ENCODE assay signal across 8 mouse cellular contexts in genomic region chr2:165858453-165859384, GRCm38 (mm10). TPM values are rescaled to one million over a fixed set of nuclear protein-coding genes. Genes with fewer than 3 reads are reported as not detected.
DNase-seq lines count a peak whose midpoint lies in the region; ATAC-seq and TF ChIP-seq lines count a peak whose summit lies in the region.

No protein-coding gene starts in this region.

- H3K9me3 ChIP-seq in forebrain, postnatal 0 days (ENCODE audit: low read length) = no peaks in the 10 kb centered on the region
- H3K9me3 ChIP-seq in hindbrain, embryonic 16.5 days (ENCODE audit: control insufficient read depth, low read length) = no peaks in the 10 kb centered on the region
- no peaks in the 10 kb centered on the region for H3K9me3 ChIP-seq in megakaryocyte, embryonic 14.5 days

- peak; percentile 52 to 56 for DNase-seq in frontal cortex, postnatal 36 days (ENCODE audit: low spot score in 2 of 2)
- no peak for DNase-seq in frontal cortex, adult 2 months (ENCODE audit: extremely low spot score in 1 of 2, low spot score in 1 of 2)
- DNase-seq in forebrain, postnatal 0 days = peak; percentile 55
- DNase-seq in MN1 (ENCODE audit: low spot score) = no peak

- H3K9ac ChIP-seq in forebrain, postnatal 0 days = peak overlapping the region; percentile 53
- H3K9ac ChIP-seq in hindbrain, embryonic 16.5 days (ENCODE audit: low read depth, low read length) = peak overlapping the region; percentile 54

- no peak overlapping the region for H3K4me3 ChIP-seq in bone marrow, adult 2 months (replicated peaks; ENCODE audit: control insufficient read depth, low read depth, low read length)
- no peak overlapping the region for H3K4me3 ChIP-seq in forebrain, postnatal 0 days (ENCODE audit: low read depth, low read length)
- H3K4me3 ChIP-seq in hindbrain, embryonic 16.5 days (ENCODE audit: low read length) = peak overlapping the region; percentile 16; the same call in 1 of the 2 replicates
- peak overlapping the region; percentile 85 for H3K4me3 ChIP-seq in megakaryocyte, embryonic 14.5 days (replicated peaks)

- no peaks in the 10 kb centered on the region; the same call in 1 of the 2 replicates for H3K36me3 ChIP-seq in forebrain, postnatal 0 days (ENCODE audit: insufficient read depth)
- no peaks in the 10 kb centered on the region for H3K36me3 ChIP-seq in hindbrain, embryonic 16.5 days (ENCODE audit: control insufficient read depth, insufficient read depth, low read length)
- H3K36me3 ChIP-seq in megakaryocyte, embryonic 14.5 days (replicated peaks; ENCODE audit: low read length) = peaks cover 90% of the 10 kb centered on the region

- WGBS in bone marrow, adult 2 months = 30% methylated on average over 12 of the region's 12 CpGs
- 7% methylated on average over 12 of the region's 12 CpGs for WGBS in forebrain, postnatal 0 days
- WGBS in hindbrain, embryonic 16.5 days = 7% methylated on average over 12 of the region's 12 CpGs

- H3K27me3 ChIP-seq in forebrain, postnatal 0 days (ENCODE audit: insufficient read depth, low read length) = no peaks in the 10 kb centered on the region
- no peaks in the 10 kb centered on the region for H3K27me3 ChIP-seq in hindbrain, embryonic 16.5 days (replicated peaks; ENCODE audit: control insufficient read depth, insufficient read depth, low read length)
- H3K27me3 ChIP-seq in megakaryocyte, embryonic 14.5 days (replicated peaks) = no peaks in the 10 kb centered on the region

- H3K4me1 ChIP-seq in bone marrow, adult 2 months (ENCODE audit: control insufficient read depth, insufficient read depth, low read length) = peaks cover 15% of the 10 kb centered on the region
- peaks cover 31% of the 10 kb centered on the region for H3K4me1 ChIP-seq in forebrain, postnatal 0 days (ENCODE audit: insufficient read depth)
- H3K4me1 ChIP-seq in hindbrain, embryonic 16.5 days (ENCODE audit: control insufficient read depth, insufficient read depth, low read depth, low read length) = peaks cover 53% of the 10 kb centered on the region
- peaks cover 97% of the 10 kb centered on the region for H3K4me1 ChIP-seq in megakaryocyte, embryonic 14.5 days

- H3K4me2 ChIP-seq in forebrain, postnatal 0 days (ENCODE audit: low read depth) = peak overlapping the region; percentile 43
- H3K4me2 ChIP-seq in hindbrain, embryonic 16.5 days (ENCODE audit: low read length) = peak overlapping the region; percentile 46

- no peak for TF ChIP-seq CTCF in bone marrow, adult 2 months (IDR thresholded peaks at IDR 0.05; ENCODE audit: control insufficient read depth, insufficient read depth, low read length)
- no peak for TF ChIP-seq CTCF in forebrain, postnatal 0 days (IDR thresholded peaks at IDR 0.05; ENCODE audit: low read depth)

- TF ChIP-seq POLR2A in bone marrow, adult 2 months (IDR thresholded peaks at IDR 0.05; ENCODE audit: borderline replicate concordance, control insufficient read depth, low read depth, low read length) = no peak

- H3K27ac ChIP-seq in bone marrow, adult 2 months (ENCODE audit: control insufficient read depth, insufficient read depth, low read depth, low read length, poor library complexity) = peak overlapping the region; percentile 91
- H3K27ac ChIP-seq in forebrain, postnatal 0 days (ENCODE audit: low read depth, low read length) = peak overlapping the region; percentile 86
- H3K27ac ChIP-seq in hindbrain, embryonic 16.5 days (ENCODE audit: low read depth, low read length) = peak overlapping the region; percentile 91

- no peak for ATAC-seq in forebrain, postnatal 0 days
- peak; percentile 26; the same call in 1 of the 2 replicates for ATAC-seq in hindbrain, embryonic 16.5 days
- no peak for ATAC-seq in erythroid progenitor cell, adult 5-6 weeks (replicated peaks; ENCODE audit: low FRiP score, poor library complexity, severe bottlenecking)

RNA-seq across cellular contexts. Expression of gene Zmynd8, which starts 40.1 kb away (rescaled TPM):
- 79.7 and 86.6 TPM in 2 replicates for polyA plus RNA-seq in frontal cortex, adult 2 months (2012; rRNA removed)
- 34.1 and 75.2 TPM in 2 replicates for polyA plus RNA-seq in bone marrow, adult 2 months (2011; ENCODE audit: insufficient read depth, insufficient read length, low replicate concordance, missing spikeins)
- total RNA-seq in forebrain, postnatal 0 days (2014; rRNA removed) = 51.4 and 63.5 TPM in 2 replicates
- polyA plus RNA-seq in forebrain, postnatal 0 days (2015; fragmentation: Nextera tagmentation; extraction: Ambion mirVana) = 37.7 and 45.7 TPM in 2 replicates
- polyA plus RNA-seq in hindbrain, embryonic 16.5 days (2015; fragmentation: Nextera tagmentation; extraction: Ambion mirVana) = 64.3 and 66.4 TPM in 2 replicates
- polyA plus RNA-seq in megakaryocyte, embryonic 14.5 days (2012; ENCODE audit: insufficient read depth, low replicate concordance) = 41.0 and 57.7 TPM in 2 replicates
- 55.3 and 129 TPM in 2 replicates for total RNA-seq in erythroid progenitor cell, adult 5-6 weeks (2015; ENCODE audit: low replicate concordance)
- 59.5 and 85.9 TPM in 2 replicates for total RNA-seq in erythroid progenitor cell, adult 5-6 weeks (2017; ENCODE audit: low replicate concordance)

Comparison
In these comparisons a context has a peak if more than half of its experiments do, and no peak if none do; other contexts are left out.
1. DNase-seq: peak in frontal cortex, postnatal 36 days (2 of 2) and forebrain, postnatal 0 days (single experiment); none in frontal cortex, adult 2 months (0 of 2) and MN1 (single experiment).
2. H3K4me3 ChIP-seq: peak in hindbrain, embryonic 16.5 days (single experiment) and megakaryocyte, embryonic 14.5 days (single experiment); none in bone marrow, adult 2 months (single experiment) and forebrain, postnatal 0 days (single experiment).
3. Peak in every context shown above with its lines, with median percentiles within 50 percentile points of each other: H3K27ac ChIP-seq.